Mouse (Mus musculus) stomach, postnatal 0 days (tissue): ENCODE measurements around the gene Gchfr. TPM values are rescaled to one million over a fixed set of nuclear protein-coding genes. Genes with fewer than 3 reads are reported as not detected.

Experiments used
- ATAC-seq: fragments of 200-750 bp; cut with Nextera tagmentation; 2 replicates; pipeline ENCODE4 v1.8.0; 2017; ENCODE audit not compliant: low FRiP score, low TSS enrichment
- DNase-seq: peaks from one replicate; pipeline ENCODE4 v3.0.0-alpha.2; 2016; ENCODE audit warnings: low spot score
- H3K27ac ChIP-seq: fragments of 300-500 bp; sonication (generic); replicated peaks from 2 replicates; pipeline ENCODE4 v1.5.1; 2014; ENCODE audit warnings: mild to moderate bottlenecking, control low read depth
- H3K27me3 ChIP-seq: fragments of 300-500 bp; sonication (generic); 2 replicates; pipeline ENCODE4 v1.6.1; 2014; ENCODE audit warnings: low read length; ENCODE audit not compliant: control insufficient read depth, insufficient read depth
- H3K36me3 ChIP-seq: fragments of 300-500 bp; sonication (generic); 2 replicates; pipeline ENCODE4 v1.6.1; 2014; ENCODE audit warnings: low read length, mixed read lengths; ENCODE audit not compliant: control insufficient read depth, insufficient read depth
- H3K4me1 ChIP-seq: fragments of 300-500 bp; sonication (generic); replicated peaks from 2 replicates; pipeline ENCODE4 v1.6.1; 2014; ENCODE audit warnings: antibody characterized with exemption; ENCODE audit not compliant: control insufficient read depth, insufficient read depth
- H3K4me2 ChIP-seq: fragments of 300-500 bp; sonication (generic); replicated peaks from 2 replicates; pipeline ENCODE4 v1.6.1; 2014; ENCODE audit warnings: low read depth, mild to moderate bottlenecking, control low read depth, moderate library complexity
- H3K4me3 ChIP-seq: fragments of 300-500 bp; sonication (generic); 2 replicates; pipeline ENCODE4 v1.5.1; 2014; ENCODE audit warnings: low read depth, low read length, control low read depth
- H3K9ac ChIP-seq: fragments of 300-500 bp; sonication (generic); 2 replicates; pipeline ENCODE4 v1.6.1; 2014; ENCODE audit warnings: mild to moderate bottlenecking, low read length, control low read depth, mixed read lengths
- H3K9me3 ChIP-seq: fragments of 300-500 bp; sonication (generic); 2 replicates; pipeline ENCODE4 v1.6.1; 2016; ENCODE audit warnings: low read length; ENCODE audit not compliant: control insufficient read depth
- CTCF ChIP-seq: IDR thresholded peaks from 2 replicates; pipeline ENCODE4 v1.5.1; 2016; ENCODE audit warnings: antibody characterized with exemption, low read depth, mild to moderate bottlenecking, moderate library complexity
- EP300 ChIP-seq: optimal IDR thresholded peaks from 2 replicates; pipeline ENCODE3; 2016; ENCODE audit warnings: antibody characterized with exemption
- WGBS: fragments of 180-500 bp; shearing (Covaris S2); extraction: QIAGEN DNeasy Blood & Tissue Kit; methylation state at CpG from one replicate; pipeline ENCODE4 v1.1.7; 2014; 5-methylcytosine and 5-hydroxymethylcytosine counted together
- polyA plus RNA-seq: library from polyadenylated mRNA; unstranded; fragments of >200 nt; fragmentation: Nextera tagmentation; extraction: Ambion mirVana; gene quantifications from 2 replicates; pipeline ENCODE4 v1.2.1, GENCODE M21; 2015

Gene Gchfr
- polyA plus RNA-seq = 1.3 and 1.5 TPM in 2 replicates

DNA sequence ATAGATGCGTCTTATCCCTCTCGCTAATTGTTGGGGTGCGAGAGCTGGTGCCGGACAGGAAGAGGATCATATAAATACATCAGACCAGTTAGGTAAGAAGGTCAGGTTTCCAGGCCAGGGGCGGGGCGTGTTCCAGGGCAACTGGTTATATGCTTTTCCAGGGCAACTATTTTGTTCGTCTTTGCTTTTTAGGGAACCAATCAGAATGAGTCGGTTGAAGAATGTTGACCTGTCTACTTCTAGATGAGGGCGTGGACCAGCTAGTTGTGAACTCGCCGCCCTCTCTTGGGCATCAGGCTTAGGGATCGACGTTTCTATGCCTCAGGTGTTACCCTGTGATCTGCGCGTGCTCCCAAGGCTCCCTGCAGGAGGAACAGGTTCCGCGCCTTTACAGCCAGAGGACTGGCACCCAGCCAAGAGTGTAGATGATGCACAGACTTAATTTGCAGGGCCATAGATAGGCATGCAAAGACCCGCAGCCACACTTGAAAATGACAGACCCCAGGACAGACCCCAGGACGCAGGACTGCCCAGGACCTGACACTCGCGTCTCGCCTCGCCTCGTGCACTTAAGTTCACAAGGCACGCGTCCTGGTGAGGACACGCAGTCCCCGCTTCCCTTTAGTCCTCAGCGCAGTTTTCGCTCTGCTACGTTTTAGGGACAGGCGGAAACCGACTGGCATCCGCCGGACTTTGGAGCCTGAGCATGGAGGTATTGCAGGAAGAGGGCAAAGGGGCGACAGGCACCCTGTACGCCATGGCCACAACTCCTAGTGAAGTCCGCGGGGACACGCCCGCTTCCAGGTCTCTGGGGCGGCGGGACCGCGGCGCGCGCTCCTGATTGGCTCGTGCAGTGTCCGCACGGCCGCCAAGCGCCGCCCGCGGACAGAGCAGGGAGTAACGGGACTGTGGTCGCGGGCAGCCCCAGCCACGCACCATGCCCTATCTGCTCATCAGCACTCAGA lies at the start of gene Gchfr:
Gchfr (plus strand) TSS at position 873 of the 965 bp plus-strand sequence.
- H3K9me3 ChIP-seq = no peaks in the 10 kb centered on the region
- no peaks in the 10 kb centered on the region for H3K36me3 ChIP-seq
- peak; percentile 86 for DNase-seq
- WGBS = under 1% methylated on average over 60 of the region's 60 CpGs
- H3K27me3 ChIP-seq = no peaks in the 10 kb centered on the region
- 0 out of 2 replicates have a peak within 1 kb of the TSS, but pooled peaks have one; percentile 35 for H3K27ac ChIP-seq
- peak; percentile 83 for ATAC-seq
- peak within 1 kb of the TSS; percentile 50 for H3K4me3 ChIP-seq
- H3K4me2 ChIP-seq = peak within 1 kb of the TSS; percentile 96
- H3K9ac ChIP-seq = peak within 1 kb of the TSS; percentile 52
- H3K4me1 ChIP-seq = no peaks in the 10 kb centered on the region
- TF ChIP-seq CTCF (peak; percentile 44), EP300 (no peak)

DNA sequence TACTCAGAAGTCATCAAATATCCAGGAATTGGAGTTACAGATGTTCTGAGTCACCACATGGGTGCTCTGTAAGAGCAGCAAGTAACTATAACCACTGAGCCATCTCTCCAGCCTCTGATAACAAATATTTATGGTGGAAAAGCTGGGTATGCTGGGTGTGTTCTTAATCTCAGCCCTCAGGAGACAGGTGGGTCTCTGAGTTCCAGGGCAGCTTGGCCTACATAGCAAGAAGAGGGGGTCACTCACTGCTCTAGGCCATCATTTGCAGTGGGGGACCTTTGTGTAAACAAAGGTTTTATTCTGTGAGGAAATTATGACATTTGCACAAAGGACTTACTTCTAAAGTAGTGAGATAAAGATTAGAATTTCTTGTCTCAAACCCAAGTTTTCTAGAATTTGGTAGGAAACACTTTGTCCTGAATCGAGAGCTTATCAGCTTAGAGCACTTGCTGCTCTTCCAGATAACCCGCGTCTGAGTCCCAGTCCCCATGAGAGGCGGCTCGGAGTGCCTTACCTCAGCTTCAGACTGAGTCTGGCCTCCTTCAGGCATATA lies 31.2 kb upstream of the Gchfr start:
- Histone ChIP-seq H3K4me2 (no peak overlapping the region), H3K27me3 (no peaks in the 10 kb centered on the region), H3K4me1 (no peaks in the 10 kb centered on the region), H3K36me3 (peaks cover 12% of the 10 kb centered on the region), H3K4me3 (no peak overlapping the region), H3K9me3 (no peaks in the 10 kb centered on the region), H3K27ac (no peak overlapping the region), H3K9ac (no peak overlapping the region)
- no peak for TF ChIP-seq CTCF
- no peak for TF ChIP-seq EP300
- ATAC-seq (no peak), DNase-seq (no peak)
- 75% methylated on average over 5 of the region's 5 CpGs for WGBS

DNA sequence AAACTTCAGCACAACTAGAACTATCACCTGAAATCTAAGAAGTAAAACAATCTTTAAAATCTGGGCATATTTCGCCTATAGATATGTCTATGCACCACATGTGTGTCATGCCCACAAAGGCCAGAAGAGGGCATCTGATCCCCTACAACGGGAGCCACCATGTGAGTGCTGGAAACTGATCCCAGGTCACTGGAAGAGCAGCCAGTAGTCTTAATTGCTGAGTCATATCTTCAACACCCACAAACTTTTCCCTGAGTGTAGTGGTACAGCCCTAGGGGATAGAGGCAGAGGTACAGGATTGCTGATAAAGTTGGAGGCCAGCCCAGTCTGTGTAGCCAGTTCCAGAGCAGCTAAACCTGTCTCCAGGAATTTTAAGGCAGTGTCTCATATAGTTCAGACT lies 22.4 kb upstream of the Gchfr start:
- Histone ChIP-seq H3K36me3 (peaks cover 20% of the 10 kb centered on the region), H3K27ac (no peak overlapping the region), H3K9me3 (no peaks in the 10 kb centered on the region), H3K9ac (no peak overlapping the region), H3K4me3 (no peak overlapping the region), H3K4me2 (no peak overlapping the region), H3K27me3 (no peaks in the 10 kb centered on the region), H3K4me1 (no peaks in the 10 kb centered on the region)
- TF ChIP-seq EP300 (no peak), CTCF (peak; percentile 64)
- 92% methylated on average over 2 of the region's 2 CpGs for WGBS
- no peak for DNase-seq
- no peak for ATAC-seq

DNA sequence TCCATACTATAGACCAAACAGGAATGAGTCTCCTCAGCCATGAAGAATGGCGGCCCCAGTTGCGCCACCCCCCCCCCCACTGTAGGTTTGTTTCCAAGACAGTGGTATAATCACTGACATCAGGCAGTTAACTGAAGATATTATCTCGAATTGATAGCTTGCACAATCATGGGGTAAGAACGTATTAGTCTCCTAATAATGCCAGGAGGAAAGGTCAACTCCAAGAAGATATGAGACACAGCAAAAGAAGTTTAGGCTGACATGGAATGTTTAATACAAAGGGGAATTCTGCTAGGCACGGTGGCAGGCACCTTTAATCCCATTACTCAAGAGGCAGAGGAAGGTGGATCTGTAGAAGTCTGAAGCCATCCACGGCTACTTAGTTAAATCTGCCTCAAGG lies 21.1 kb upstream of the Gchfr start:
- 86% methylated on average over 6 of the region's 6 CpGs for WGBS
- Histone ChIP-seq H3K27ac (no peak overlapping the region), H3K9ac (no peak overlapping the region), H3K9me3 (no peaks in the 10 kb centered on the region), H3K36me3 (peaks cover 27% of the 10 kb centered on the region), H3K4me2 (no peak overlapping the region), H3K4me3 (no peak overlapping the region), H3K4me1 (no peaks in the 10 kb centered on the region), H3K27me3 (no peaks in the 10 kb centered on the region)
- no peak for DNase-seq
- TF ChIP-seq CTCF (no peak), EP300 (no peak)
- ATAC-seq = no peak

DNA sequence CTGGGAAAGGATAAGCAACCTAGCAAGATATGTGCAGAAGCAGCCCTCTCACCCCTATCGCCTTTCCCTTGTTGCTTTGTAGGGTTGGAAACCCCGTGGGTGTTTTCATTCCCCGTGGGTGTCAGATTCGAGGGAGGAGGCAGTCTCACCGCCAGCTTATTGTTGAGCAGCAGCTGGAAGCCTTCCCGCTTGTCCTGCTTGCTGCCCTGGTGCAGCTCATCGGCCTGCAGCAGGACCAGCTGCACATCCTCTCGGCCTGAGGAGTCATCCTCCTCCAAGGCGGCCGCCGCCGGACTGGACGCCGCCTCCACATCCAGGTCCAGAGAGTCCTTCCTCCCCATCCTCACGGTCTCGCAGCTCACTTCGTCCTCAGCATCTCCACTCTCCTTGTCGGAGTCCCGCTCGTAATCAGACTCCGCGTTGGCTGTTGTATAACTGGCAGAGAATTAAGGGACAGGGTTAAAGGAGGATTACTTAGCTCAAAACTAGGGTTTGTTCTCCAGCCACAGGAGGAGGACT lies 20.4 kb upstream of the Gchfr start:
- ATAC-seq (0 out of 2 replicates have a peak, but pooled peaks have one; percentile 24), DNase-seq (no peak)
- no peaks in the 10 kb centered on the region for H3K27me3 ChIP-seq
- no peak overlapping the region for H3K4me3 ChIP-seq
- H3K9ac ChIP-seq = no peak overlapping the region; the same call in 1 of the 2 replicates
- H3K36me3 ChIP-seq = peaks cover 28% of the 10 kb centered on the region
- H3K4me2 ChIP-seq = no peak overlapping the region
- H3K9me3 ChIP-seq = no peaks in the 10 kb centered on the region
- no peak overlapping the region for H3K27ac ChIP-seq
- no peaks in the 10 kb centered on the region for H3K4me1 ChIP-seq
- WGBS = 74% methylated on average over 22 of the region's 22 CpGs
- no peak for TF ChIP-seq CTCF
- TF ChIP-seq EP300 = no peak
